Mouse (Mus musculus): ENCODE measurements at regions not wholly inside any gene's neighbourhood (a gene's known extent, or its start where the extent isn't known, plus 50 kb on each side); places are given as distances from the start of the nearest gene placed in this dataset.
"Not testable (repeated sequence)": the region's sequence is repeated elsewhere in the genome, so short reads cannot be mapped to it uniquely, and the experiment has no call there.

- H3K4me1 ChIP-seq (ENCODE audit: control insufficient read depth, insufficient read depth, low read length), result no peaks in the 10 kb centered on the region
- no peak for DNase-seq
- 92% methylated on average over 3 of the region's 3 CpGs for WGBS
- TF ChIP-seq POLR2A (IDR thresholded peaks at IDR 0.05; ENCODE audit: insufficient read depth, low read depth, low read length) (no peak), EP300 (IDR thresholded peaks at IDR 0.05; ENCODE audit: insufficient read depth, low read depth, low read length) (no peak), CTCF (IDR thresholded peaks at IDR 0.05) (no peak)
- no peak overlapping the region for H3K27ac ChIP-seq
- no peak overlapping the region for H3K9ac ChIP-seq (ENCODE audit: low read depth, low read length)
- no peaks in the 10 kb centered on the region for H3K36me3 ChIP-seq (ENCODE audit: control insufficient read depth, insufficient read depth, low read length)
- no peaks in the 10 kb centered on the region for H3K27me3 ChIP-seq (ENCODE audit: control insufficient read depth, insufficient read depth, low read length)
- H3K4me3 ChIP-seq, result no peak overlapping the region
- intact Hi-C loops (cut with DNase I), result no loop called here
- no peaks in the 10 kb centered on the region for H3K79me2 ChIP-seq (replicated peaks; ENCODE audit: control insufficient read depth, insufficient read depth, low read length)
Measured at GRCm38 (mm10) chr9:86119370-86119769, 277.2 kb downstream of the Tpbg start.

- H3K9ac ChIP-seq (ENCODE audit: low read depth, low read length); H3K4me3 ChIP-seq; H3K27ac ChIP-seq; H3K27me3 ChIP-seq (ENCODE audit: control insufficient read depth, insufficient read depth, low read length); H3K79me2 ChIP-seq (replicated peaks; ENCODE audit: control insufficient read depth, insufficient read depth, low read length); intact Hi-C loops (cut with DNase I); DNase-seq; H3K4me1 ChIP-seq (ENCODE audit: control insufficient read depth, insufficient read depth, low read length); H3K36me3 ChIP-seq (ENCODE audit: control insufficient read depth, insufficient read depth, low read length): not testable (repeated sequence)
- 74% methylated on average over 1 of the region's 1 CpGs for WGBS
Measured at GRCm38 (mm10) chr9:86135617-86136016, 293.4 kb downstream of the Tpbg start.

- no peaks in the 10 kb centered on the region for H3K4me1 ChIP-seq (ENCODE audit: control insufficient read depth, insufficient read depth, low read length)
- no peak for DNase-seq
- 89% methylated on average over 4 of the region's 4 CpGs for WGBS
- H3K27ac ChIP-seq, result no peak overlapping the region
- no peaks in the 10 kb centered on the region for H3K36me3 ChIP-seq (ENCODE audit: control insufficient read depth, insufficient read depth, low read length)
- no peaks in the 10 kb centered on the region for H3K27me3 ChIP-seq (ENCODE audit: control insufficient read depth, insufficient read depth, low read length)
- TF ChIP-seq POLR2A (IDR thresholded peaks at IDR 0.05; ENCODE audit: insufficient read depth, low read depth, low read length) (no peak), EP300 (IDR thresholded peaks at IDR 0.05; ENCODE audit: insufficient read depth, low read depth, low read length) (no peak), CTCF (IDR thresholded peaks at IDR 0.05) (no peak)
- H3K79me2 ChIP-seq (replicated peaks; ENCODE audit: control insufficient read depth, insufficient read depth, low read length), result no peaks in the 10 kb centered on the region
- H3K4me3 ChIP-seq, result no peak overlapping the region
- H3K9ac ChIP-seq (ENCODE audit: low read depth, low read length), result no peak overlapping the region
- intact Hi-C loops (cut with DNase I), result no loop called here
Measured at GRCm38 (mm10) chr9:86145903-86146302, 303.7 kb downstream of the Tpbg start.

- Histone ChIP-seq H3K27ac (no peak overlapping the region), H3K36me3 (ENCODE audit: control insufficient read depth, insufficient read depth, low read length) (no peaks in the 10 kb centered on the region), H3K27me3 (ENCODE audit: control insufficient read depth, insufficient read depth, low read length) (no peaks in the 10 kb centered on the region), H3K4me1 (ENCODE audit: control insufficient read depth, insufficient read depth, low read length) (no peaks in the 10 kb centered on the region), H3K4me3 (no peak overlapping the region), H3K9ac (ENCODE audit: low read depth, low read length) (no peak overlapping the region), H3K79me2 (replicated peaks; ENCODE audit: control insufficient read depth, insufficient read depth, low read length) (no peaks in the 10 kb centered on the region)
- intact Hi-C loops (cut with DNase I), result no loop called here
- 96% methylated on average over 1 of the region's 1 CpGs for WGBS
- no peak for DNase-seq
- TF ChIP-seq EP300 (IDR thresholded peaks at IDR 0.05; ENCODE audit: insufficient read depth, low read depth, low read length) (no peak), POLR2A (IDR thresholded peaks at IDR 0.05; ENCODE audit: insufficient read depth, low read depth, low read length) (no peak), CTCF (IDR thresholded peaks at IDR 0.05) (no peak)
Measured at GRCm38 (mm10) chr9:86160316-86160715, 304.4 kb downstream of the Ube2cbp start.

- Histone ChIP-seq H3K9ac (ENCODE audit: low read depth, low read length) (no peak overlapping the region), H3K27me3 (ENCODE audit: control insufficient read depth, insufficient read depth, low read length) (no peaks in the 10 kb centered on the region), H3K27ac (no peak overlapping the region), H3K4me3 (no peak overlapping the region), H3K36me3 (ENCODE audit: control insufficient read depth, insufficient read depth, low read length) (no peaks in the 10 kb centered on the region), H3K4me1 (ENCODE audit: control insufficient read depth, insufficient read depth, low read length) (no peaks in the 10 kb centered on the region), H3K79me2 (replicated peaks; ENCODE audit: control insufficient read depth, insufficient read depth, low read length) (no peaks in the 10 kb centered on the region)
- intact Hi-C loops (cut with DNase I), result no loop called here
- DNase-seq, result no peak
- TF ChIP-seq POLR2A (IDR thresholded peaks at IDR 0.05; ENCODE audit: insufficient read depth, low read depth, low read length), result no peak
- no peak for TF ChIP-seq EP300 (IDR thresholded peaks at IDR 0.05; ENCODE audit: insufficient read depth, low read depth, low read length)
- TF ChIP-seq CTCF (IDR thresholded peaks at IDR 0.05), result no peak
- 54% methylated on average over 3 of the region's 3 CpGs for WGBS
Measured at GRCm38 (mm10) chr9:86166362-86167067, 298.2 kb downstream of the Ube2cbp start.

GRCm38 (mm10) chr9:86170756-86171155 lies 294.0 kb downstream of the Ube2cbp start:
- no peaks in the 10 kb centered on the region for H3K27me3 ChIP-seq (ENCODE audit: control insufficient read depth, insufficient read depth, low read length)
- intact Hi-C loops (cut with DNase I), result no loop called here
- no peak overlapping the region for H3K4me3 ChIP-seq
- no peak overlapping the region for H3K27ac ChIP-seq
- TF ChIP-seq POLR2A (IDR thresholded peaks at IDR 0.05; ENCODE audit: insufficient read depth, low read depth, low read length), result no peak
- H3K4me1 ChIP-seq (ENCODE audit: control insufficient read depth, insufficient read depth, low read length), result no peaks in the 10 kb centered on the region
- no peaks in the 10 kb centered on the region for H3K36me3 ChIP-seq (ENCODE audit: control insufficient read depth, insufficient read depth, low read length)
- DNase-seq, result no peak
- H3K79me2 ChIP-seq (replicated peaks; ENCODE audit: control insufficient read depth, insufficient read depth, low read length), result no peaks in the 10 kb centered on the region
- 67% methylated on average over 2 of the region's 2 CpGs for WGBS
- H3K9ac ChIP-seq (ENCODE audit: low read depth, low read length), result no peak overlapping the region

Data from heart, adult 2 months (tissue).